Mouse (Mus musculus): ENCODE data around the gene Nod1. TPM values are rescaled to one million over a fixed set of nuclear protein-coding genes. Genes with fewer than 3 reads are reported as not detected.

Nod1 gene
- polyA plus RNA-seq, 1 experiment from 2014 or later = 2.5 TPM

DNA sequence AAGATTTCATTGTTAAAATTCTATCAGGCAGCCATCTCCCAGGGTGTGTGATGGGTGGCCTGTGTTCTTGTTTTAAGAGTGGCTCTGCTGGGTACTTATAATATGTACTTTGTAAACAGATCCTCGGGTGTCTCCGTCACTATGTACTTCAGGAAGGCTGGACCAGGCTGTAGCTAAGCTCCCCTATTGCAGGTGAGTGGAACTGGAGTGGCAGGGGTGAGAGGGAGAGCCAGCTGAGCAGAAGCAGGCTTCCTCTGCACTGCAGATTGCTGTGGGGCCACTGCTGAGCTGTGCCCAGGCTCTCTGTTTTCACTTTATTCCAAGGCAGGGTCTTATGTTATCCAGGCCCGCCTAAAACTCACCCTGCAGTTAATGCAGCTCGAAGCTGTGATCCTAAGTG, 30.0 kb upstream of the Nod1 start:
- no peak overlapping the region for H3K4me2 ChIP-seq
- no peaks in the 10 kb centered on the region for H3K27me3 ChIP-seq (replicated peaks)
- no peaks in the 10 kb centered on the region for H3K36me3 ChIP-seq (replicated peaks)
- no peaks in the 10 kb centered on the region for H3K9me3 ChIP-seq
- 77% methylated on average over 4 of the region's 4 CpGs for WGBS
- H3K4me3 ChIP-seq = no peak overlapping the region
- no peak for ATAC-seq (replicated peaks)
- no peaks in the 10 kb centered on the region for H3K4me1 ChIP-seq
- no peak overlapping the region for H3K27ac ChIP-seq
- no peak overlapping the region for H3K9ac ChIP-seq

- ATAC-seq (replicated peaks) = no peak
- Histone ChIP-seq H3K4me3 (no peak overlapping the region), H3K9ac (no peak overlapping the region), H3K4me1 (no peaks in the 10 kb centered on the region), H3K9me3 (no peaks in the 10 kb centered on the region), H3K4me2 (no peak overlapping the region), H3K36me3 (replicated peaks) (no peaks in the 10 kb centered on the region), H3K27me3 (replicated peaks) (no peaks in the 10 kb centered on the region), H3K27ac (no peak overlapping the region)
- WGBS = 86% methylated on average over 4 of the region's 4 CpGs
Measured at GRCm38 (mm10) chr6:55001320-55001719, 28.9 kb upstream of the Nod1 start.

- Histone ChIP-seq H3K4me2 (no peak overlapping the region), H3K4me1 (no peaks in the 10 kb centered on the region; the same call in 1 of the 2 replicates), H3K36me3 (replicated peaks) (no peaks in the 10 kb centered on the region), H3K9me3 (no peaks in the 10 kb centered on the region), H3K4me3 (no peak overlapping the region), H3K9ac (no peak overlapping the region), H3K27ac (no peak overlapping the region), H3K27me3 (replicated peaks) (no peaks in the 10 kb centered on the region)
- WGBS = 87% methylated on average over 6 of the region's 6 CpGs
- ATAC-seq (replicated peaks) = no peak
Measured at GRCm38 (mm10) chr6:54997726-54998125, 25.3 kb upstream of the Nod1 start.

- no peak overlapping the region for H3K4me2 ChIP-seq
- no peaks in the 10 kb centered on the region for H3K27me3 ChIP-seq (replicated peaks)
- ATAC-seq (replicated peaks) = no peak
- H3K9me3 ChIP-seq = no peaks in the 10 kb centered on the region
- WGBS = 94% methylated on average over 3 of the region's 3 CpGs
- no peak overlapping the region for H3K4me3 ChIP-seq
- peaks cover 9% of the 10 kb centered on the region for H3K4me1 ChIP-seq
- no peaks in the 10 kb centered on the region for H3K36me3 ChIP-seq (replicated peaks)
- no peak overlapping the region for H3K27ac ChIP-seq
- no peak overlapping the region for H3K9ac ChIP-seq
Measured at GRCm38 (mm10) chr6:54996361-54996760, 23.9 kb upstream of the Nod1 start.

DNA sequence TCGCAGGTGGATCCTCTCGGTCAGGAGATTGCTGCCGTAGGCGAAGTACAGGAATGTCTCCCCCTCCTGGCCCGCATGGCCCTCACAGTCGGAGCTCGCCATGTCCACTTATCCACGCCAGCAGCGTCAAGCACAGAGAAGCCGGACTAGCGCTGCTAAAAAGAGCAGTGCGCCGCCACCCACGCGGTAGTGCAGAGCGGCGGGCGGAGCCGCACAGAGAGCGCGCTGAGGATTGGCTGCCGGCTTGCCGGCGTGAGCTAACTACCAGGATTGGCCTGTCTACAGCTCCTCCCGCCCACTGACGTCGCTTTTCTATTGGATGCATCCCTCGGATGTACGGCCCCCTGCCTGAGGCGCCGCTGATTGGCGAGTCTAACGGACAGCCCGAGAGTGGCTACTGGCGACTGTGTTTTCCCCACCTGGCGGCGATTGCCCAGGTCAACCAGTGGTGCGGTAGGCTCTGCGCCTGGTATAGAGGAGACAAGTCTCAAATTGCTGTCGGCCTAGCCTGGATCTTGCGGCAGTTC, 20.4 kb upstream of the Nod1 start, which contains the start of gene Ggct:
Ggct (minus strand) TSS at position 217 of the 527 bp plus-strand sequence.
- peaks cover 9% of the 10 kb centered on the region for H3K4me1 ChIP-seq
- no peaks in the 10 kb centered on the region for H3K36me3 ChIP-seq (replicated peaks)
- peak within 1 kb of the TSS; percentile 55 for H3K27ac ChIP-seq
- H3K9ac ChIP-seq = peak within 1 kb of the TSS; percentile 48
- H3K4me2 ChIP-seq = peak within 1 kb of the TSS; percentile 60
- H3K9me3 ChIP-seq = no peaks in the 10 kb centered on the region
- peak; percentile 100 for ATAC-seq (replicated peaks)
- H3K4me3 ChIP-seq = peak within 1 kb of the TSS; percentile 44
- H3K27me3 ChIP-seq (replicated peaks) = no peaks in the 10 kb centered on the region
- under 1% methylated on average over 41 of the region's 41 CpGs for WGBS

DNA sequence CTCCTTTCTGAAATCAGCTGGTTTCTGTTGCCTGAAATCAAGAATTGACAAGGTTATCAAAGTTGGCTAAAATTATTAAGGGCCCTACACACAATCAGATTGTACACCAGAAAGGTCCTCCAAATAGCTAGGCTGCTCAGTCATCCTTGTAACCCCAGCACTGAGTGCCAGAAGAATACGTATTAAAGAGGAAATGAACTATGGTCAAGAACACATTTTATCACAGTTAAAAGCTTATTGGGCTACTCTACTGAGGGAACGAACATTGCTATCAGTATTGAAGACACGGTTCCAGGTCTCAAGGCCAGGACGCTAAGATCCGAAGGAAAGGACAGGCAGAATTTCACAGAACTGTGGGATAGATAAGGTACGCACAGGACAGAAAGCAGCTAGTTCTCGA, 19.7 kb upstream of the Nod1 start:
- no peaks in the 10 kb centered on the region for H3K9me3 ChIP-seq
- no peaks in the 10 kb centered on the region for H3K36me3 ChIP-seq (replicated peaks)
- no peaks in the 10 kb centered on the region for H3K27me3 ChIP-seq (replicated peaks)
- H3K27ac ChIP-seq = peak overlapping the region; percentile 42; the same call in 1 of the 2 replicates
- H3K4me3 ChIP-seq = peak overlapping the region; percentile 44
- WGBS = 2% methylated on average over 7 of the region's 7 CpGs
- peak overlapping the region; percentile 60 for H3K4me2 ChIP-seq
- H3K9ac ChIP-seq = peak overlapping the region; percentile 39
- no peak for ATAC-seq (replicated peaks)
- H3K4me1 ChIP-seq = peaks cover 9% of the 10 kb centered on the region

- Histone ChIP-seq H3K36me3 (replicated peaks) (no peaks in the 10 kb centered on the region), H3K4me1 (peaks cover 9% of the 10 kb centered on the region), H3K9me3 (no peaks in the 10 kb centered on the region), H3K9ac (no peak overlapping the region), H3K27ac (no peak overlapping the region), H3K27me3 (replicated peaks) (no peaks in the 10 kb centered on the region), H3K4me2 (no peak overlapping the region), H3K4me3 (no peak overlapping the region)
- ATAC-seq (replicated peaks) = no peak
- WGBS = 85% methylated on average over 2 of the region's 2 CpGs
Measured at GRCm38 (mm10) chr6:54991189-54991588, 18.8 kb upstream of the Nod1 start.

DNA sequence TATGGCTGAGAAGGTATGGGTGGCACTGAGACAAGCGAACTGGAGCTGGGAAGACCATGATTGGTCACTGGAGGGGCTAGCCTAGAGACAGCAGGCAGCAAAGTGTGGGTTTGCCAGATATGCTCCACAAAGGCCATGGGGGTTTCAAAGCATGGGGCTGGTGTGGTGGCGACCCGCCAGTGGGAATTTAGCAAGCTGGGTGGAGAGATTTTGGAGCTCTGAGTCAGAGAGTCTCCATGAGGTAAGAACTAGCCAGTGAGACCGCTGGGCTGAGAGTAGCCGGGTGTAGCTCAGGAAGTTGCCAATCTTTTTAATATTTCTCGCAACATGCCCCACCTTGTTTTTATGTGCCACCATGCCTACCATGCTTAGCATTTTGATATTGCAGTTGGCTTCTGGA, 15.7 kb upstream of the Nod1 start:
- H3K27me3 ChIP-seq (replicated peaks) = no peaks in the 10 kb centered on the region
- no peak overlapping the region for H3K9ac ChIP-seq
- H3K9me3 ChIP-seq = no peaks in the 10 kb centered on the region
- no peak overlapping the region for H3K4me3 ChIP-seq
- 97% methylated on average over 6 of the region's 6 CpGs for WGBS
- 0 out of 2 replicates have a peak, but pooled peaks cover 4% of the 10 kb centered on the region for H3K36me3 ChIP-seq (replicated peaks)
- ATAC-seq (replicated peaks) = no peak
- peaks cover 9% of the 10 kb centered on the region for H3K4me1 ChIP-seq
- no peak overlapping the region for H3K4me2 ChIP-seq
- no peak overlapping the region for H3K27ac ChIP-seq

DNA sequence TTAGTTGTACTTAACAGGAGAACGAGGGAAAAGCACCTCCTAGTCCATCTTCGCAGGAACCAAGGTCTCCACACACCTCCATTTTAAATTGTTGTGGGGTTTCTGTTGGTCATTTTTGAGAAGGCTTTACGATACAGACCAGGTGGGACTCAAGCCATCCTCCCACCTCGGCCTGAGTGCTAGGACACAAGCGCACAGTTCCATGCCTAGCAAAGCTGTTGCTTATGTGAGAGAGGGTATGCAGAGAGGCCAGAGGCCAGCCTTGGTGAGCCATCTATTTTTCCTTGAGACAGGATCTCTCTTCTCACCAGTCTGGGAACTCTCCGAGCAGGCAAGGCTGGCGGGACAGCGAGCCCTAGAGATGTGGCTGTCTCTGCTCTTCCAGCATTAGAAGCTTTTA, 11.7 kb upstream of the Nod1 start:
- no peak for ATAC-seq (replicated peaks)
- H3K4me2 ChIP-seq = no peak overlapping the region
- H3K4me1 ChIP-seq = no peaks in the 10 kb centered on the region
- H3K36me3 ChIP-seq (replicated peaks) = 0 out of 2 replicates have a peak, but pooled peaks cover 4% of the 10 kb centered on the region
- no peaks in the 10 kb centered on the region for H3K9me3 ChIP-seq
- no peak overlapping the region for H3K9ac ChIP-seq
- no peaks in the 10 kb centered on the region for H3K27me3 ChIP-seq (replicated peaks)
- no peak overlapping the region for H3K27ac ChIP-seq
- no peak overlapping the region for H3K4me3 ChIP-seq
- 93% methylated on average over 8 of the region's 8 CpGs for WGBS

- WGBS = 92% methylated on average over 4 of the region's 4 CpGs
- no peaks in the 10 kb centered on the region for H3K9me3 ChIP-seq
- no peaks in the 10 kb centered on the region for H3K4me1 ChIP-seq
- no peaks in the 10 kb centered on the region for H3K27me3 ChIP-seq (replicated peaks)
- 0 out of 2 replicates have a peak, but pooled peaks cover 4% of the 10 kb centered on the region for H3K36me3 ChIP-seq (replicated peaks)
- no peak overlapping the region for H3K4me2 ChIP-seq
- no peak overlapping the region for H3K9ac ChIP-seq
- ATAC-seq (replicated peaks) = no peak
- no peak overlapping the region for H3K27ac ChIP-seq
- H3K4me3 ChIP-seq = no peak overlapping the region
Measured at GRCm38 (mm10) chr6:54983526-54984050, 11.2 kb upstream of the Nod1 start.

- Histone ChIP-seq H3K27ac (no peak overlapping the region), H3K36me3 (replicated peaks) (no peaks in the 10 kb centered on the region), H3K4me2 (no peak overlapping the region), H3K4me3 (no peak overlapping the region), H3K9me3 (no peaks in the 10 kb centered on the region), H3K4me1 (no peaks in the 10 kb centered on the region), H3K27me3 (replicated peaks) (no peaks in the 10 kb centered on the region; the same call in 1 of the 2 replicates), H3K9ac (no peak overlapping the region)
- 95% methylated on average over 6 of the region's 6 CpGs for WGBS
- no peak for ATAC-seq (replicated peaks)
Measured at GRCm38 (mm10) chr6:54979426-54979825, 7.0 kb upstream of the Nod1 start.

DNA sequence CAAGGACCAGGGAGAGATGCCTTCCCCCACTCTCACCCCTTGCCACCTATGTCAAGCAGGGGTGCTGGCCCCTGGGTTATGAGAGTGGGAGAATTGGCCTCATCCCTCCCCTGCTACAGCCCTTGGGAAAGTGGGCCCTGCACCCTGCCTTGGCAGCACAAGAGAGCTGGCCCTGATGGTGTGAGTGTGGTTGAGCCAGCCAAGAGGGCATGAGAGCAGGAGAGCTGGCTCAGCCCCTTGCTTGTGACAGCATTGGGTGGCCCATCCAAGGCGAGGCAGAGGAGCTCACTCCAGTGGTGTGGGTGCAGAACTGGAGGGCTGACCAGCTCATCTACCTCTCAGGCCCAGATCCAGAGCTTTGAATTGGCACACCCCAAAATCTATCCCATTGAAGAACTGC, 3.2 kb upstream of the Nod1 start:
- 68% methylated on average over 1 of the region's 1 CpGs for WGBS
- Histone ChIP-seq H3K4me1 (peaks cover 7% of the 10 kb centered on the region; the same call in 1 of the 2 replicates), H3K4me3 (no peak overlapping the region), H3K27me3 (replicated peaks) (peaks cover 20% of the 10 kb centered on the region), H3K36me3 (replicated peaks) (no peaks in the 10 kb centered on the region), H3K27ac (no peak overlapping the region), H3K9ac (no peak overlapping the region), H3K4me2 (no peak overlapping the region), H3K9me3 (no peaks in the 10 kb centered on the region)
- no peak for ATAC-seq (replicated peaks)

- no peaks in the 10 kb centered on the region for H3K9me3 ChIP-seq
- H3K27ac ChIP-seq = no peak overlapping the region
- peaks cover 7% of the 10 kb centered on the region; the same call in 1 of the 2 replicates for H3K4me1 ChIP-seq
- no peak overlapping the region for H3K9ac ChIP-seq
- no peaks in the 10 kb centered on the region for H3K36me3 ChIP-seq (replicated peaks)
- ATAC-seq (replicated peaks) = no peak
- H3K27me3 ChIP-seq (replicated peaks) = peaks cover 20% of the 10 kb centered on the region
- H3K4me3 ChIP-seq = no peak overlapping the region
- 65% methylated on average over 5 of the region's 5 CpGs for WGBS
- no peak overlapping the region for H3K4me2 ChIP-seq
Measured at GRCm38 (mm10) chr6:54974501-54974900, 2.1 kb upstream of the Nod1 start.
